Mouse (Mus musculus) forebrain, embryonic 12.5 days (tissue): ENCODE data around the gene Ak3. TPM values are rescaled to one million over a fixed set of nuclear protein-coding genes. Genes with fewer than 3 reads are reported as not detected.

Experiments used
- ATAC-seq: fragments of 200-750 bp; cut with Nextera tagmentation; 2 replicates; pipeline ENCODE4 v1.8.0; 2017; ENCODE audit warnings: moderate TSS enrichment; ENCODE audit not compliant: low FRiP score
- H3K27ac ChIP-seq: fragments of 300-500 bp; sonication (generic); 2 replicates; pipeline ENCODE4 v1.5.1; 2016; ENCODE audit warnings: mild to moderate bottlenecking
- H3K27me3 ChIP-seq: fragments of 300-500 bp; sonication (generic); 2 replicates; pipeline ENCODE4 v1.6.1; 2016; ENCODE audit warnings: mild to moderate bottlenecking
- H3K36me3 ChIP-seq: fragments of 300-500 bp; sonication (generic); replicated peaks from 2 replicates; pipeline ENCODE4 v1.6.1; 2016; ENCODE audit warnings: mild to moderate bottlenecking
- H3K4me1 ChIP-seq: fragments of 300-500 bp; sonication (generic); 2 replicates; pipeline ENCODE4 v1.6.1; 2016
- H3K4me2 ChIP-seq: fragments of 300-500 bp; sonication (generic); 2 replicates; pipeline ENCODE4 v1.6.1; 2016; ENCODE audit warnings: mild to moderate bottlenecking, moderate library complexity
- H3K4me3 ChIP-seq: fragments of 300-500 bp; sonication (generic); replicated peaks from 2 replicates; pipeline ENCODE4 v1.5.1; 2016; ENCODE audit warnings: mild to moderate bottlenecking
- H3K9ac ChIP-seq: fragments of 300-500 bp; sonication (generic); 2 replicates; pipeline ENCODE4 v1.6.1; 2016; ENCODE audit warnings: mild to moderate bottlenecking
- H3K9me3 ChIP-seq: fragments of 300-500 bp; sonication (generic); 2 replicates; pipeline ENCODE4 v1.6.1; 2016
- WGBS: fragments of 180-500 bp; shearing (Covaris S2); methylation state at CpG from one replicate; pipeline ENCODE4 v1.1.7; 2016; 5-methylcytosine and 5-hydroxymethylcytosine counted together
- polyA plus RNA-seq: library from polyadenylated mRNA; unstranded; fragments of >200 nt; fragmentation: Nextera tagmentation; extraction: Ambion mirVana; gene quantifications from 2 replicates; pipeline ENCODE4 v1.2.1, GENCODE M21; 2016

Gene Ak3
- polyA plus RNA-seq, 1 experiment from 2014 or later: 68.0 TPM

DNA sequence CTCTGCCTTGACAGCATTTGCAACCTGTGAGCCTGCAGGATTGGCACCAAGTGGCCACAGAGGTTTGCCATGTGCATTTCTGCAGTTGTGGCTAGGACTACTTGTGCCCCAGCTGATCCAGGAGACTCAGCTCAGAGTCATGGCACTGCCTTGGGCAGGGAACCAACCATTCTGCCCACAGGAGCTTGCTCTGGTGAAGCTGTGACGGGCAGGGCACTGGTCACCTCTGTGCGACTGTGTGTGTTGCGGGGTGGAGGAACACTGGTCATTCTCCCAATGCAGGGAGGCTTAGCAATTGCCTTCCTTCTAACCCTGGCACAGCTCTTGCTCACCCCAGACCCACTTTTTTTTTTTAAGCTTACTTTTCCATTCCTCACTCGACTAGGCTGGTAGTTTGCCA is 7.7 kb upstream of the Ak3 start:
- H3K9me3 ChIP-seq: no peaks in the 10 kb centered on the region
- no peaks in the 10 kb centered on the region for H3K36me3 ChIP-seq
- H3K9ac ChIP-seq: no peak overlapping the region
- no peak overlapping the region for H3K4me3 ChIP-seq
- no peaks in the 10 kb centered on the region for H3K27me3 ChIP-seq
- WGBS: 84% methylated on average over 4 of the region's 4 CpGs
- no peak for ATAC-seq
- peaks cover 4% of the 10 kb centered on the region for H3K4me1 ChIP-seq
- no peak overlapping the region for H3K27ac ChIP-seq
- no peak overlapping the region for H3K4me2 ChIP-seq

DNA sequence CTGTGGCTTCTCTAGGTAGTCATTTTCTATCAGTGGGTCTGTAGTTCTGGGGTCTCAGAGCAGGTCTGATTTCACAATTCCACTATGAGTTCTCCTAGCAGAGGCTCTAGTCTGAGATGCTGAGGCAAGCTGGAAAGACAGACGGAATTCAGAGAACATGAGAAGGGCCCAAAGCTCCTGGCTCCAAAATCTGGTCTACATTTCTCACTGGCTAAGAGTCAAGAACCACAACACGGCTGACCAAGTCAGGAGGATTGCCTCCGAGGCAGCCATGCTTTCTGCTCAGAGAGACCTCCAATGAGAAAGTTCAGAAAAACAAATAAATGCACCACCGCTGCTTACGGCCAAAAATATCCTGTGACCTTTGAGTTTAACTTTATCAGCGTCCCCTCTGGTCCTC is 6.8 kb upstream of the Ak3 start:
- Histone ChIP-seq H3K4me1 (no peaks in the 10 kb centered on the region), H3K9me3 (no peaks in the 10 kb centered on the region), H3K9ac (no peak overlapping the region), H3K27ac (no peak overlapping the region), H3K27me3 (no peaks in the 10 kb centered on the region), H3K4me3 (no peak overlapping the region), H3K4me2 (no peak overlapping the region), H3K36me3 (no peaks in the 10 kb centered on the region)
- WGBS: 88% methylated on average over 6 of the region's 6 CpGs
- ATAC-seq: no peak

DNA sequence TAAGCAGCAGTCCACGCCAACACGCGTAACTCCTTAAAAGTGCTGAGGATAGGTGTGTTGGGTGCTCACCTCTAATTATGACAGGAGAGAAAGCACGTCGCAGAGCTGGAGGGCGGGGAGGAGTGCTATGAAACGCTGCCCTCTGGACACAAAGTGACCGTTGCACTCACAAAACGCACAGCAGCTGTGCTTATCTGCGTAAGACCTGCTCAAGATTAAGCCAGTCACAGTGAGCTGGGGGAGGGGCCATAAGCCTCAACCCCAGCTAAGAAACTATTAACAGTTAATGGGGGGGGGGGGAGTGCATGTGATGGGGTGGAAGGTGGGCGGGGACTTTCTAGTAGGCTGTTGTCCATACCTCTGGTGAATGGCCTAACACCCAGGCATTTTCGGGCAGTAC is 5.0 kb upstream of the Ak3 start:
- H3K27me3 ChIP-seq: no peaks in the 10 kb centered on the region
- H3K36me3 ChIP-seq: no peaks in the 10 kb centered on the region
- H3K9ac ChIP-seq: no peak overlapping the region
- ATAC-seq: no peak
- no peak overlapping the region for H3K4me3 ChIP-seq
- 90% methylated on average over 12 of the region's 12 CpGs for WGBS
- no peaks in the 10 kb centered on the region for H3K9me3 ChIP-seq
- H3K4me1 ChIP-seq: peaks cover 4% of the 10 kb centered on the region
- H3K4me2 ChIP-seq: no peak overlapping the region
- H3K27ac ChIP-seq: no peak overlapping the region

DNA sequence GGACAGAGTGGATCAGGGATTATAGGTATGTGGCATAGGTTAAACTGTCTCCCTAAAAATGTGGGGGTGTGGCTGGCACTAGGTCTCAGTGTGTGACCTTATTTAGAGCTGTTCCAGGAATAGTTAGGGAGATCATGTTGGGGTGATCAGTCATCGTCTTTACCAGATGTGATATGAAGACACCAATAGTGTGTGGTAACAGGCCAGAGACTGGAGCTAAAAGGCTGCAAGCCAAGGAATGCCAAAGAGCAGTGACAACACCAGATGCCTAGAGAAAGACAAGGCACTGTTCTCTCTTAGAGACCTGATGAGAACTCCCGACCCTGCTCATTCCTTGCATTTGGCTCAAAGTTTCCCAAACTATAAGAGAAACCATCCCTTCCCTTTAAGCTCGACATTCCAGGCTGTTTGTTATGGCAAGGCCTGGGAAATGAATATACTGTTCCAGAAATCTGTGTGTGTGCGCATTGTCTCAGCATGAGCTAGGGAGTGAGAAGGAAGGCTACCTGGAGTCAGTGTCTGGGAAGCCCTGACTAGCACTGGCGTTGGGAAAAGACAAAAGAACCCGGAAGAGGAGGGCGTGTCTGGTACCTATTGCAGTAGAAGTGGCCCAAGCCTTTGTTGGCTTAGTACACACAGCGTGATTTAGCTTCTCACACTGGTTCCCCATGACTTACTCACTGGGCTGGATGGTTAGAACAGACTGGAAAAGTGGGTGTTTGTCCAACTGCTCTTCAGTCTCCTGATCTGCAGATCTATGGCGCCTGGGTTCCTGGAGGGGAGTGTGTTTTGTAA is 2.6 kb upstream of the Ak3 start:
- Histone ChIP-seq H3K36me3 (no peaks in the 10 kb centered on the region), H3K27ac (no peak overlapping the region), H3K4me1 (peaks cover 17% of the 10 kb centered on the region), H3K27me3 (no peaks in the 10 kb centered on the region), H3K9ac (no peak overlapping the region), H3K9me3 (no peaks in the 10 kb centered on the region), H3K4me2 (no peak overlapping the region), H3K4me3 (no peak overlapping the region)
- no peak for ATAC-seq
- 74% methylated on average over 9 of the region's 9 CpGs for WGBS

DNA sequence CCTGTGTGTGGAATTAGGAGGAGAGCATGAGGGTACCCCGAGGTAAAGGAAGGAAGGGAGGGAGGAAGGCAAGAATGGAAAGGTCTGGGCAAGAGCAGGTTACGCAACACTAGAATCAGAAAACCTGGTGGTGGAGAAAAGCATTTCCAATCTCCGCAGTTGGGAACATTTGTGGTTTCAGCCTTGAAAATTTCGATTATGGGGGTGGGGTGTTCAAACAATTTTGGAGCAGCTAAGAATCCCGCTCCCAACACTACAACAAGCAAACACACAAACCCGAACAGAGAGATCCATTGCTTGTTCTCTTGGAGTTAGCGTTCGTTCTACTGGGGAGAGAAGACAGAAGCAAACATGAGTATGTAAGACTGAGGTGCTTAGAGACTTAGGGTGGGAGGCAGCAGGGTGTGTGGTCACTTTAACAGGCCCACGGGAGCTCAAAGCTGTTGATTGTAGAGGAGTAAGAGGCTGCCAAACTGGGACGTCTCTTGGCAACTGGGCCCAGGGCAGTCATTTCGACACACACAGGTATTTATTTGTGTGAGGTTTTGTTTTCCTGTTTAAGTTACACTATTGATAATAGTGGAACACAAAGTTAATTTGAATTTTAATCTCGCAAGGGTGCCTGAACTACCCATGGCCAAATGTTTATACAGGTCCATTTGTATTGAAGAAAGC is 1.8 kb upstream of the Ak3 start:
- Histone ChIP-seq H3K4me2 (no peak overlapping the region), H3K27ac (no peak overlapping the region), H3K4me1 (peaks cover 24% of the 10 kb centered on the region), H3K4me3 (no peak overlapping the region), H3K36me3 (no peaks in the 10 kb centered on the region), H3K9me3 (no peaks in the 10 kb centered on the region), H3K9ac (no peak overlapping the region), H3K27me3 (no peaks in the 10 kb centered on the region)
- 88% methylated on average over 12 of the region's 12 CpGs for WGBS
- no peak for ATAC-seq

DNA sequence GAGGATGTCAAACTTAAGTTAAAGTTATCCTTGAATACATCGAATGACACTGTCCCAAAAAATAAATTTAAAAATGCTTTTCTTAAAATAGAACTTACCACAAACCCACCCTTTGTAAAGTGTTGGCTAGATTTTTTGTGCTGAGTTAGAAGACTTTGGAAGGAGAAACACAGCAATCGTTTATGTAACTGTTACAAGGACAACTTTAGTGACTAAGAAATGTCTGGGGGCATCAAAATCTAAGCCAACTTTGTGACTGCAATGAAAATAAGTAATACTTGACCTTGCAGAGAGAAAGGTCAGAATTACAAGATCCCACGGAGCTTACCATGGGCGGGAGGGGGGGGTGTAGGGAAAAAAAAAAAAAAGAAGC is 814 bp downstream of the Ak3 start:
- no peak for ATAC-seq
- H3K4me1 ChIP-seq: peaks cover 33% of the 10 kb centered on the region
- H3K4me3 ChIP-seq: peak overlapping the region; percentile 78
- H3K27ac ChIP-seq: peak overlapping the region; percentile 83
- peak overlapping the region; percentile 71 for H3K4me2 ChIP-seq
- no peaks in the 10 kb centered on the region for H3K9me3 ChIP-seq
- WGBS: 33% methylated on average over 4 of the region's 4 CpGs
- H3K9ac ChIP-seq: peak overlapping the region; percentile 89; the same call in 1 of the 2 replicates
- H3K36me3 ChIP-seq: no peaks in the 10 kb centered on the region
- no peaks in the 10 kb centered on the region for H3K27me3 ChIP-seq

DNA sequence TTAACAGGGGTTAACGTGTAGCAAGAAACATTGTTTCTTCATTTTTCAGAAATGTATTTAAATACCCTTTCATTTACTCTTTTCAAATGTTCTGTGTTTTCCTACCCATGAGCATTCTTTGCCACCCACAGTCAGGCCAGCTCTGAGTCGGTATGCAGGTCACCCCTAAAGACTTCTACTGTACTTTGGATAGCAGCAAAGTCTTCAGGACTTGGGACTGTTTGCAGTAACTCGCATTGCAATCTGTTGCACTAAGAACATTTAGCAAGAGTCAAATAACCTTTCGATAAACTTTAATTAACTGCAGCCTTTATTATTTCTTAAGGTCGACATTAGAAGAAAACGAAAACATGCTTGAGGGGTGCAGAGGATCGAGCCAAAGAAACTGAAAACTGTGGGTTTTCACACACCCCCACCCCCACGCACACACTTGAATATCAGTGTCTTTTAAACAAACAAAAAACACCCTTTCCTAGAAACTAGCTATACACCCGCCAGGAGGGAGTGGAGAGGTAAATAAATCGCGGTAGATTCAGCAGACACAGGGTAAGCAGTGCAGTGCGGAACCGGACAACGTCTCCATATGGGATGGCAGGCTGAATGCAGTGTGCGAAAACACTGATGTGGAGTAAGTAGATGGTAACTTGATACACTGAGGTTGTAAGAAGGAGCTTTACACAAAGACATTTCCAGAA is 1.7 kb downstream of the Ak3 start:
- Histone ChIP-seq H3K27me3 (no peaks in the 10 kb centered on the region), H3K36me3 (no peaks in the 10 kb centered on the region), H3K4me1 (peaks cover 33% of the 10 kb centered on the region), H3K4me3 (peak overlapping the region; percentile 21), H3K9ac (0 out of 2 replicates have a peak overlapping the region, but pooled peaks have one; percentile 7), H3K27ac (0 out of 2 replicates have a peak overlapping the region, but pooled peaks have one; percentile 36), H3K4me2 (peak overlapping the region; percentile 71), H3K9me3 (no peaks in the 10 kb centered on the region)
- ATAC-seq: no peak
- 45% methylated on average over 15 of the region's 15 CpGs for WGBS

DNA sequence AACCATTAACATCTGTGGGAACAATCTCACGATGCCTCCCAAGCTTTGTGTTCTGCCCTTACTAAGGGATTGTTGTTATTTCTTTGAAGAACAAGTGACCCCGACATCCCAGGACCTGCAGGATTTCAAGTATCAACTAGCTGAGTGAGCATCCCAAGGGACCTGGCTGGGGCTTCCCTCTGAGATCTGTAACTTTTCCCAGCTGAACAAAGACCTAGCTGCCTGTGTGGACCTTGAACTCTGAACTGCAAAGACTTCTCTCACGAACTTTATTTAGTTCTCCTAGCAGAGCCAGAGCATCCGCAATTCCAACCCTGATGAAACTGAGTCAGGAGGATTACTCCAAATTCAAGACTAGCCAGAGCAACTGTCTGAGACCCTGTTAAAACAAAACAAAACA is 2.4 kb downstream of the Ak3 start:
- Histone ChIP-seq H3K27ac (no peak overlapping the region), H3K4me2 (peak overlapping the region; percentile 71; the same call in 1 of the 2 replicates), H3K27me3 (no peaks in the 10 kb centered on the region), H3K36me3 (no peaks in the 10 kb centered on the region), H3K4me1 (peaks cover 33% of the 10 kb centered on the region), H3K9ac (no peak overlapping the region), H3K9me3 (no peaks in the 10 kb centered on the region), H3K4me3 (no peak overlapping the region)
- ATAC-seq: no peak
- whole genome bisulfite sequencing: 55% methylated on average over 4 of the region's 4 CpGs

DNA sequence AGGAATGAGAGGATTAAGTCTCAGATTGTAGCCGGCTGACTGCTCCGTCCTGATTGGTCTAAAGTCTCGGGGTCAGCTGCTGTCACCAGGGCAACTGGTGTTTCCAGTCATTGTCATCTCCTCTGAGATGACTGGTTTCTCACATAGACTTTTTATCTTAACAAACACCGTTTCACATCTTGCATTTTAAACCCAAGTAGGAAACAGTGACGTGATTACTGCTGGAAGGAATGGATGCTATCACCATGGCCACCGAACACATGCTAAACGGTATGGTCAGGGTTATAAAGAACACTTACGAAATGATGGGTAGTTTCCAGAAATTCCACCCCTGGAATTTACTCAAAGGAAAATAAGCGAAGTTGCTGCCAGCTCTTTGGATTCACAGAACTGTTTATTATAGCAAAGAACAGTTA is 3.4 kb downstream of the Ak3 start:
- peaks cover 33% of the 10 kb centered on the region for H3K4me1 ChIP-seq
- H3K27me3 ChIP-seq: no peaks in the 10 kb centered on the region
- H3K27ac ChIP-seq: peak overlapping the region; percentile 3; the same call in 1 of the 2 replicates
- H3K36me3 ChIP-seq: no peaks in the 10 kb centered on the region
- no peak overlapping the region for H3K9ac ChIP-seq
- no peak overlapping the region; the same call in 1 of the 2 replicates for H3K4me2 ChIP-seq
- no peak overlapping the region for H3K4me3 ChIP-seq
- H3K9me3 ChIP-seq: no peaks in the 10 kb centered on the region
- ATAC-seq: no peak
- 18% methylated on average over 9 of the region's 9 CpGs for WGBS

DNA sequence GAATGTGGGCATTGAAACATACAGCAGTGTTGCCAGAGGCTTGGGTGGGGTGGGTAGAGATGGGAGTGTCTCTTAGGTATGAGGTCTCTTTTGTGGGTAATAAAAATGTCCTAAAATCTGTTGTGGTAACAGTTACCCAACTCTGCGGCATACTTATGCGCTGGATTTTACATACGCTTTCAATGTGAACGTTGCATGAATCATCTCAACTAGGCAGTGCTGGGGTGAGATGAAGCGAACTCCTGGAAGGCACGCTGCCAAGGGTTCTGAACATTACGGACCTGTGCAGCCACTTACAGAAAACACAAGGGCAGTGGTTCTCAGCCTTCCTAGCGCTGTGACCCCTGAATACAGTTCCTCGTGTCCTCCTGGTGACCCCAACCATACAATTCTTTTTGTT is 5.1 kb downstream of the Ak3 start:
- WGBS: 94% methylated on average over 9 of the region's 9 CpGs
- Histone ChIP-seq H3K9me3 (no peaks in the 10 kb centered on the region), H3K27ac (no peak overlapping the region), H3K4me2 (no peak overlapping the region), H3K9ac (no peak overlapping the region), H3K27me3 (no peaks in the 10 kb centered on the region), H3K36me3 (no peaks in the 10 kb centered on the region), H3K4me3 (no peak overlapping the region), H3K4me1 (peaks cover 29% of the 10 kb centered on the region)
- no peak for ATAC-seq

DNA sequence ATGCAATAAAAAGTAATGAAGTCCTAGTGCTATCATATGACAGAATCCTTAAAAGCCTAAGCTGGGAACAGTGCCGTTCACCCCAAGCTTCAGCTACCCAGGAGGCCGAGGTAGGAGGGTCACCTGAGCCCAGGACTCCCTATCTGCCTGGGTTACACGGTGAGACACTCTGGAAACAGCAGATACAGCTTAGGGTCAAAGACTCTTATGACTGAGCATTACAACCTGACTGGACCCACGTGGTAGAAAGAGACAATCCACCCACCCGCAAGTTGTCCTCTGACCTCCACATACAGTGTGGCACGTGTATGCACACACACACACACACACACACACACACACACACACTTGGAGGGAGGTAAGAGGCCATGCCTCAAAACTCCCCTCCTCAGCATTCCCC is 5.6 kb downstream of the Ak3 start:
- Histone ChIP-seq H3K4me1 (peaks cover 28% of the 10 kb centered on the region), H3K9ac (no peak overlapping the region), H3K4me3 (no peak overlapping the region), H3K27me3 (no peaks in the 10 kb centered on the region), H3K4me2 (no peak overlapping the region), H3K27ac (no peak overlapping the region), H3K9me3 (no peaks in the 10 kb centered on the region), H3K36me3 (0 out of 2 replicates have a peak, but pooled peaks cover 3% of the 10 kb centered on the region)
- no peak for ATAC-seq
- WGBS: 91% methylated on average over 6 of the region's 6 CpGs

DNA sequence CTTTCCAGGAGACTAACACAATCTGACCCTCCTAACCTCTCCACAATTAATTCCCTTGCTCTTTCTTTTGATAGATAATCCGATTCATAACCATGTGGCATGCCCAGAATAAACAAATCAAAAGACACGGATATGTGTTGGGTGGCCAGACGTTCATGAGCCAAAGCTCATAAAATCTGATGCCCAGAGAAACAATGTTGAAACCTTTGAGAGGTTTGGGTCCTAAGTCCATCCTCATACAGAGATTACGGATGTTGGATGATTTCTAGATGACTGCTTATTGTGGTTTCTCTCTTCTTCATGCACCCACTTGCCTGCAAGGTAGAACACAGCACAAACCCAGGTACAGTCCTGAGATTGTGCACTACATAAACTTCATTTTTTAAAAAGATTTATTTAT is 7.6 kb downstream of the Ak3 start:
- H3K9ac ChIP-seq: no peak overlapping the region
- no peaks in the 10 kb centered on the region for H3K9me3 ChIP-seq
- 93% methylated on average over 4 of the region's 4 CpGs for WGBS
- H3K4me3 ChIP-seq: no peak overlapping the region
- no peak for ATAC-seq
- H3K36me3 ChIP-seq: peaks cover 21% of the 10 kb centered on the region; the same call in 1 of the 2 replicates
- H3K27ac ChIP-seq: no peak overlapping the region
- H3K4me1 ChIP-seq: peaks cover 14% of the 10 kb centered on the region
- no peak overlapping the region for H3K4me2 ChIP-seq
- no peaks in the 10 kb centered on the region for H3K27me3 ChIP-seq
